Mouse (Mus musculus) ES-E14 (cell line): Measurements from ENCODE around the gene Epha8.

Experiments used
- CHD2 ChIP-seq: IDR thresholded peaks from 2 replicates; pipeline ENCODE4 v1.6.1; 2014; ENCODE audit warnings: mild to moderate bottlenecking, low read depth, low read length, inconsistent platforms
- HCFC1 ChIP-seq: IDR thresholded peaks from 2 replicates; pipeline ENCODE4 v1.6.1; 2012; ENCODE audit warnings: low read length, inconsistent platforms, borderline replicate concordance; ENCODE audit not compliant: insufficient read depth
- MAFK ChIP-seq: IDR thresholded peaks from 2 replicates; pipeline ENCODE4 v1.6.1; 2014; ENCODE audit warnings: mild to moderate bottlenecking, low read depth, low read length, inconsistent platforms; ENCODE audit not compliant: insufficient read depth
- ZC3H11A ChIP-seq: IDR thresholded peaks from 2 replicates; pipeline ENCODE4 v1.6.1; 2012; ENCODE audit warnings: low read depth, mild to moderate bottlenecking, inconsistent platforms, low read length, borderline replicate concordance
- ZNF384 ChIP-seq: IDR thresholded peaks from 2 replicates; pipeline ENCODE4 v1.6.1; 2012; ENCODE audit warnings: low read depth, low read length, inconsistent platforms

DNA sequence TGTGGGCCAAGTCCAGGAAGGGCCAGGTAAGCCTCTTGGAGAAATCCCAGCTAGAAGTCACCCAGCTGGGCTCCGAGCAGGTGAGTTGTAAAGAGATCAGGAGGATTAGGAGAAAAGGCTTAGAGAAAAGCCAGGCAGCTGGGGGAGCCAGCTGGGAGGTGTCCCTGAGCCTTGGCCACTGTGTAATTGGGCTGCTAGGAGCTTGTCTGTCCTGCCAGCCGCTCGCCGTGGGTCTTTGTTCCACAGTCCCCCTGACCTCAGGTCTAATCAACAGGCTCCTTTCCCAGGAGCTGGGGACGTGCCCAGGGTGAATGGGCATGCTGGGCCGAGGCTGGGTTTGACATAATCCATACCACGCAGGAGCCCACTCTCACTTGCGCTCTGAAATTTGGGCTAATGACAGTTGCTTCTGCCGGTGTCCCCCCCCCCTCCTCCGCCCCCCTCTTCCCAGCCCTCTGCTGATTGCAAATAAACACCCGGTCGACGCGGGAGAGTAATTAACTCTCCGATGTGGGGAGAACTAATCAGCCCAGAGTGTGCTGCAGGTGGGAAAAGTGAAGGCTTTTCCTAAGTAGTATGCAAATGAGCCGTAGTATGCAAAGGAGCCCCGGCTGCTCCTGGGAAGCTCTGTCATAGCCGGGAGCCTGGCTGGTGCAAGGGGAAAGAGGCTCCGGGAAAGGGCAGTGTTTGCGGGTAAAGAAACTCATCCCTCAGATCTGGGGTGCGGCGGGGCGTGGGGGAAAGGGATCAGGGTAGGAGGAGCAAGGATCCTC, 51.7 kb downstream of the Epha8 start:
- TF ChIP-seq CHD2 (no peak), MAFK (no peak), ZC3H11A (no peak), ZNF384 (no peak), HCFC1 (no peak)
